Mouse (Mus musculus) cerebellum, adult (tissue): Measurements from ENCODE around the gene Ndufa8.

Experiments used
- ATAC-seq: cut with Nextera tagmentation; 2 replicates; pipeline ENCODE4 v1.9.2; 2017; ENCODE audit warnings: mild to moderate bottlenecking, moderate library complexity, mixed read lengths; ENCODE audit not compliant: insufficient number of reproducible peaks, low FRiP score, low TSS enrichment

Ndufa8 gene

GRCm38 (mm10) chr2:35993481-35993880 is 55.7 kb downstream of the Ndufa8 start:
- no peak for ATAC-seq

GRCm38 (mm10) chr2:35992259-35992658 is 56.9 kb downstream of the Ndufa8 start:
- no peak for ATAC-seq
